Mouse (Mus musculus) midbrain, embryonic 11.5 days (tissue): ENCODE measurements around the gene Stxbp3. TPM values are rescaled to one million over a fixed set of nuclear protein-coding genes. Genes with fewer than 3 reads are reported as not detected.
A peak's percentile ranks its signal among the peaks of the same experiment; 100 is the strongest.

Source experiments
- ATAC-seq: fragments of 200-750 bp; cut with Nextera tagmentation; 2 replicates; pipeline ENCODE4 v1.8.0; 2017; ENCODE audit warnings: moderate TSS enrichment, moderate library complexity; ENCODE audit not compliant: low FRiP score
- DNase-seq: peaks from one replicate; pipeline ENCODE4 v3.0.0; 2015; ENCODE audit warnings: low spot score; ENCODE audit errors: missing footprints
- H3K27ac ChIP-seq: fragments of 300-500 bp; sonication (generic); 2 replicates; pipeline ENCODE4 v1.5.1; 2014; ENCODE audit warnings: low read depth, low read length
- H3K27me3 ChIP-seq: fragments of 300-500 bp; sonication (generic); 2 replicates; pipeline ENCODE4 v1.6.1; 2014; ENCODE audit warnings: mild to moderate bottlenecking, low read length, moderate library complexity, mixed read lengths; ENCODE audit not compliant: control insufficient read depth, insufficient read depth
- H3K36me3 ChIP-seq: fragments of 300-500 bp; sonication (generic); 2 replicates; pipeline ENCODE4 v1.6.1; 2014; ENCODE audit warnings: mild to moderate bottlenecking, low read length, moderate library complexity, mixed read lengths; ENCODE audit not compliant: control insufficient read depth, insufficient read depth
- H3K4me1 ChIP-seq: fragments of 300-500 bp; sonication (generic); 2 replicates; pipeline ENCODE4 v1.6.1; 2014; ENCODE audit warnings: low read length; ENCODE audit not compliant: control insufficient read depth, insufficient read depth
- H3K4me2 ChIP-seq: fragments of 300-500 bp; sonication (generic); 2 replicates; pipeline ENCODE4 v1.6.1; 2014; ENCODE audit warnings: mild to moderate bottlenecking, moderate library complexity
- H3K4me3 ChIP-seq: fragments of 300-500 bp; sonication (generic); 2 replicates; pipeline ENCODE4 v1.5.1; 2014; ENCODE audit warnings: low read depth, low read length
- H3K9ac ChIP-seq: fragments of 300-500 bp; sonication (generic); 2 replicates; pipeline ENCODE4 v1.6.1; 2014; ENCODE audit warnings: low read length
- H3K9me3 ChIP-seq: fragments of 300-500 bp; sonication (generic); 2 replicates; pipeline ENCODE4 v1.6.1; 2016; ENCODE audit warnings: low read length; ENCODE audit not compliant: control insufficient read depth
- whole genome bisulfite sequencing: fragments of 180-500 bp; shearing (Covaris S2); extraction: QIAGEN DNeasy Blood & Tissue Kit; methylation state at CpG from one replicate; pipeline ENCODE4 v1.1.7; 2014; 5-methylcytosine and 5-hydroxymethylcytosine counted together
- polyA plus RNA-seq: library from polyadenylated mRNA; unstranded; fragments of >200 nt; fragmentation: Nextera tagmentation; extraction: Ambion mirVana; gene quantifications from 2 replicates; pipeline ENCODE4 v1.2.1, GENCODE M21; 2014

The Stxbp3 gene
- polyA plus RNA-seq, 1 experiment from 2014 or later = 23.7 TPM

GRCm38 (mm10) chr3:108767416-108767815 is 72.9 kb downstream of the Stxbp3 start:
- Histone ChIP-seq H3K4me1 (no peaks in the 10 kb centered on the region), H3K36me3 (no peaks in the 10 kb centered on the region), H3K4me2 (no peak overlapping the region), H3K4me3 (no peak overlapping the region), H3K27ac (no peak overlapping the region), H3K27me3 (no peaks in the 10 kb centered on the region), H3K9ac (no peak overlapping the region), H3K9me3 (no peaks in the 10 kb centered on the region)
- 89% methylated on average over 10 of the region's 10 CpGs for WGBS
- DNase-seq (peak; percentile 21), ATAC-seq (no peak)

GRCm38 (mm10) chr3:108766943-108767342 is 73.4 kb downstream of the Stxbp3 start:
- Histone ChIP-seq H3K4me3 (no peak overlapping the region), H3K27ac (no peak overlapping the region), H3K9me3 (no peaks in the 10 kb centered on the region), H3K9ac (no peak overlapping the region), H3K27me3 (no peaks in the 10 kb centered on the region), H3K4me2 (no peak overlapping the region), H3K36me3 (no peaks in the 10 kb centered on the region), H3K4me1 (no peaks in the 10 kb centered on the region)
- WGBS = 85% methylated on average over 7 of the region's 7 CpGs
- ATAC-seq (no peak), DNase-seq (no peak)

DNA sequence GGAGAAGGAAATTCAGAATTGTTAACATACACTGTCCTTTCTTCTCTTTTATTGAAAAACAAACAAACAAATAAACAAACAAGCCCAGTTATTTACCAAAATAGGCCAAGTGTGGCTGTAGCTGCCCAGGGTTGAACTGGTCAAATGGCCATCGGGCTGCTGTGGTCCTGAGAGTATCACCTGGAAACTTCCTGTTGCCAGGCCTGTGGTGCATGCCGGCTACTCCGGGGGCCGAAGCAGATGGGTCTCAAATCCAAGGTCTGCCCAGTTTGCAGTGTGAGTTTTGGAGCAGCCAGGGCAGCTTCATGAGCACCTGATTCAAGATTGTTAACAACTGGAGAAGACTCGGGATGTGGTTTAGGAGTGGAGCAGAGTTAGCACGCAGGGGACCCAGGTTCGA is 74.8 kb downstream of the Stxbp3 start:
- ATAC-seq (no peak), DNase-seq (peak; percentile 54)
- 86% methylated on average over 7 of the region's 7 CpGs for WGBS
- Histone ChIP-seq H3K9me3 (no peaks in the 10 kb centered on the region), H3K4me3 (no peak overlapping the region), H3K9ac (no peak overlapping the region), H3K27ac (no peak overlapping the region), H3K27me3 (no peaks in the 10 kb centered on the region), H3K4me1 (no peaks in the 10 kb centered on the region), H3K36me3 (no peaks in the 10 kb centered on the region), H3K4me2 (no peak overlapping the region)

DNA sequence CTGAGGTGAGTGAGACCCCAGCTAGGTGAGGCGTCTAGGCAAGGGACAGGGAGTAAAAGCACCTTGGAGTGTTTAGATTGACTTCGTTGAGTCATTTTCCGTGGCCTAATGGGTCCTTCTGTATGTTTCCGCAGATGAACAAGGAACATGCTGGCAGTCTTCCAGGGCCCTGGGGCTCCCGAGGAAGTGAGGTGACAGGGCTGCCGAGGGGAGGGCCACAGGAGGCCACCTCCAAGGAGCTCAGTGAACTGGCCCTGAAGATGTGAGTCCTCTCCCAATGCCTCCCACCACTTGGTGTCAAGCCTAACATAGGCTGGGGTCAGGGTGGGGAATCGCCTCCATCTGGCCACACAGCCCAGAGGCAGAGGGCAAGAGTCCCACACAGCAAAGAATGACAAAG is 75.3 kb downstream of the Stxbp3 start:
- peak; percentile 53 for DNase-seq
- 74% methylated on average over 7 of the region's 7 CpGs for WGBS
- no peak for ATAC-seq

DNA sequence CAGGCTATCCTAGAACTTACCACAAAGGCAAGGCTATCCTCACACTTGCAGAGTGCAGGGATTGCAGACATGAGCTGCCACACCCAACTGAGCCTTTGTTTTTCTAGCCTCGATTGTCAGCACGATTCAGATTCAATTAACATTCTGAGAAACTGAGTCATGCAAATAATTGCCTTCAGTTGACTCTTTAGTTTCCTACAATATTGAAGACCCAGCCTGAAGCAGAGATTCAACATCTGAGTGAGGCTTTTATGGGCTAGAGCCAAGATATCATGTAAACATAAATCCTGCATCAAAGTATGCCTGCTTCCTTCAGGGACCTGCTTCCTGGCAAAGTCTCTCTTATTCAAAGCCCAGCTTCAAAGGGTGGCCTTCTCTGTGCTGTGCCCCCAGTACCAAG is 76.6 kb downstream of the Stxbp3 start:
- Histone ChIP-seq H3K9me3 (no peaks in the 10 kb centered on the region), H3K9ac (no peak overlapping the region), H3K4me3 (no peak overlapping the region), H3K27ac (no peak overlapping the region), H3K36me3 (no peaks in the 10 kb centered on the region), H3K4me1 (no peaks in the 10 kb centered on the region), H3K27me3 (no peaks in the 10 kb centered on the region), H3K4me2 (no peak overlapping the region)
- 88% methylated on average over 2 of the region's 2 CpGs for WGBS
- DNase-seq (no peak), ATAC-seq (no peak)

More for the DNA sequence above, 75.3 kb downstream of the Stxbp3 start:
- H3K4me1 ChIP-seq = no peaks in the 10 kb centered on the region
- no peak overlapping the region for H3K4me3 ChIP-seq
- no peaks in the 10 kb centered on the region for H3K9me3 ChIP-seq
- H3K4me2 ChIP-seq = no peak overlapping the region
- no peak overlapping the region for H3K9ac ChIP-seq
- no peaks in the 10 kb centered on the region for H3K27me3 ChIP-seq
- no peaks in the 10 kb centered on the region for H3K36me3 ChIP-seq
- no peak overlapping the region for H3K27ac ChIP-seq

- DNase-seq = peak; percentile 69
- 91% methylated on average over 7 of the region's 7 CpGs for WGBS
Measured at GRCm38 (mm10) chr3:108762597-108763111, 77.7 kb downstream of the Stxbp3 start.

DNA sequence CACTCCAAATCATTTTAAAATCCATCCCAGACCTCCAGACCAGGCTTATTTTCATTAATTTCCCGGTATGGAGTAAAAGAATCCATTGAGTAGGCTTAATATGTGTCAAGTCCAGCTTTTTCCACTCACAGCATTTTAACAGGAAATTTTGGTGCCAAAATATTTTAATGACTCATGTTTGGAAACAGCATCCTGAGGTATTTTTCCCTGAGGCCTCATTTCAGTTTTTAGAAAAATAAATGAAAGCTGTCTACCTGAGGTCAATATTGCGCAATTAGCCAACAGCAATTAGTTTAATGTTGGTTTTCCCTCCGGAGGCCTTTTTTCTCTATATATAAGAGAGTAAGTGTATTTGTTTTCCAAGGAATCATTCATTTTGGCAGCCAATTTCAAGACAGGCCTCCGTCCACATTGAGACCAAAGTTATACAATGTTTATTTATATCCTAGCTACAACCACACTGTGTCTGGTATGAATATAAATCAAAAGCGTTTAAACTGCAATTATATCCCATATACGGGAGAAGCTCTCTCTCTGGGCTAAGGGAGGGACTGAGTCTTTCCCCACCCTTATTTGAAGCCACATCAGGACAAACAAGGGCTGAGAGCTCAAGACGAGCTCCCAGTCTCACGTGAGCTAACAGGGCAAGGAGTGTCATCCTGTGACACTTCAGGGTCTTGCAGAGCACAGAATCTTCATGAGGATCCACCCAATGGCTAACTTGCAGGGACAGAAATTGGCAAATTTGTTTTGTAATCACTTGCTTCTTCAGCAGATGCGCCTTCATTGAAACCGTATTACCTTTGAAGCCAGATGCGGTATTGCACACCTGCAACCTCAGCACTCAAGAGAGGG is 80.5 kb downstream of the Stxbp3 start:
- no peaks in the 10 kb centered on the region for H3K9me3 ChIP-seq
- H3K27ac ChIP-seq = no peak overlapping the region
- H3K4me2 ChIP-seq = no peak overlapping the region
- no peaks in the 10 kb centered on the region for H3K27me3 ChIP-seq
- H3K9ac ChIP-seq = no peak overlapping the region
- WGBS = 90% methylated on average over 11 of the region's 11 CpGs
- H3K4me1 ChIP-seq = no peaks in the 10 kb centered on the region
- no peaks in the 10 kb centered on the region for H3K36me3 ChIP-seq
- ATAC-seq (no peak), DNase-seq (peak; percentile 64)
- no peak overlapping the region for H3K4me3 ChIP-seq

More at GRCm38 (mm10) chr3:108762597-108763111, 77.7 kb downstream of the Stxbp3 start:
- no peaks in the 10 kb centered on the region for H3K9me3 ChIP-seq
- ATAC-seq = no peak
- H3K36me3 ChIP-seq = no peaks in the 10 kb centered on the region
- no peak overlapping the region for H3K4me3 ChIP-seq
- H3K4me1 ChIP-seq = no peaks in the 10 kb centered on the region
- no peak overlapping the region for H3K4me2 ChIP-seq
- H3K9ac ChIP-seq = no peak overlapping the region
- H3K27me3 ChIP-seq = no peaks in the 10 kb centered on the region
- no peak overlapping the region for H3K27ac ChIP-seq

DNA sequence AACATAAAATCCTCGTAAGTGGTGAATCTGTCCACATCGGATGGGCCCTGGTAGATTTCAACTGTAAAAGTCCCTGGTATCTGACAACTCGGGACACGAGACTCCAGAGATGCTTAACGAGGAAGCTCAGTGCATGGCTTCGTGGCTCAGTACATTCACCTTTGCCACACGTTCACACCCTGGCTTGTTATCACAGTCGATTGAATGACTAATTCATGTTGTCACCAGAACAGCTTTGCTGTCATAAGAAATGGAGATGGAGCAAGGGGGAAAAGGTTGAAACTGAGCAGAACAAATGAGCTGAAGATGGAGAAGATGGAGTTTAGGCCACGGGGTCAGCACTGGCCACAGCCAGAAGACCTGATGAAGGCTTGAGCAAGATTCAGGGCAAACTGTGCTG is 82.8 kb downstream of the Stxbp3 start:
- 87% methylated on average over 9 of the region's 9 CpGs for WGBS
- no peak overlapping the region for H3K4me2 ChIP-seq

GRCm38 (mm10) chr3:108756131-108756530 is 84.2 kb downstream of the Stxbp3 start:
- 86% methylated on average over 1 of the region's 1 CpGs for WGBS

More for the DNA sequence above, 82.8 kb downstream of the Stxbp3 start:
- Histone ChIP-seq H3K4me3 (no peak overlapping the region), H3K9ac (no peak overlapping the region), H3K27me3 (no peaks in the 10 kb centered on the region), H3K4me1 (no peaks in the 10 kb centered on the region), H3K9me3 (no peaks in the 10 kb centered on the region), H3K36me3 (no peaks in the 10 kb centered on the region), H3K27ac (no peak overlapping the region)
- peak; percentile 64 for DNase-seq
- no peak for ATAC-seq

More at GRCm38 (mm10) chr3:108756131-108756530, 84.2 kb downstream of the Stxbp3 start:
- Histone ChIP-seq H3K9me3 (no peaks in the 10 kb centered on the region), H3K36me3 (no peaks in the 10 kb centered on the region), H3K9ac (no peak overlapping the region), H3K27me3 (no peaks in the 10 kb centered on the region), H3K4me3 (no peak overlapping the region), H3K4me2 (no peak overlapping the region), H3K27ac (no peak overlapping the region), H3K4me1 (no peaks in the 10 kb centered on the region)
- peak; percentile 56 for DNase-seq
- no peak for ATAC-seq
